Mouse (Mus musculus) splenic B cell, adult 2 months (primary cell): ENCODE measurements around the gene Creld2.

ENCODE experiments used
- DNase-seq: peaks from one replicate; pipeline ENCODE4 v3.0.0-alpha.2; 2011; ENCODE audit warnings: low read depth, low spot score
- H3K27me3 ChIP-seq: 2 replicates; pipeline ENCODE4 v1.6.1; 2012; ENCODE audit warnings: mild to moderate bottlenecking, low read length, moderate library complexity, mixed read lengths; ENCODE audit not compliant: control insufficient read depth, poor library complexity, insufficient read depth, severe bottlenecking
- H3K36me3 ChIP-seq: 2 replicates; pipeline ENCODE4 v1.6.1; 2012; ENCODE audit warnings: mild to moderate bottlenecking, low read length, moderate library complexity, mixed read lengths; ENCODE audit not compliant: control insufficient read depth, poor library complexity, insufficient read depth, severe bottlenecking

Gene Creld2

GRCm38 (mm10) chr15:88837977-88838376 is 18.5 kb downstream of the Creld2 start:
- Histone ChIP-seq H3K36me3 (no peaks in the 10 kb centered on the region), H3K27me3 (no peaks in the 10 kb centered on the region)
- no peak for DNase-seq

GRCm38 (mm10) chr15:88839271-88839670 is 19.8 kb downstream of the Creld2 start:
- DNase-seq: no peak
- Histone ChIP-seq H3K27me3 (no peaks in the 10 kb centered on the region), H3K36me3 (no peaks in the 10 kb centered on the region)

GRCm38 (mm10) chr15:88840126-88840525 is 20.7 kb downstream of the Creld2 start:
- no peaks in the 10 kb centered on the region for H3K27me3 ChIP-seq
- no peaks in the 10 kb centered on the region for H3K36me3 ChIP-seq
- DNase-seq: no peak

- no peak for DNase-seq
- Histone ChIP-seq H3K27me3 (no peaks in the 10 kb centered on the region), H3K36me3 (no peaks in the 10 kb centered on the region)
Measured at GRCm38 (mm10) chr15:88841160-88841559, 21.7 kb downstream of the Creld2 start.

GRCm38 (mm10) chr15:88841580-88842299 is 22.3 kb downstream of the Creld2 start:
- Histone ChIP-seq H3K27me3 (no peaks in the 10 kb centered on the region), H3K36me3 (no peaks in the 10 kb centered on the region)
- DNase-seq: no peak

GRCm38 (mm10) chr15:88842300-88842673 is 22.8 kb downstream of the Creld2 start:
- no peak for DNase-seq
- Histone ChIP-seq H3K27me3 (no peaks in the 10 kb centered on the region), H3K36me3 (no peaks in the 10 kb centered on the region)

- DNase-seq: no peak
- H3K27me3 ChIP-seq: no peaks in the 10 kb centered on the region
Measured at GRCm38 (mm10) chr15:88843486-88844097, 24.1 kb downstream of the Creld2 start.

GRCm38 (mm10) chr15:88844966-88845365 is 25.5 kb downstream of the Creld2 start:
- DNase-seq: no peak

More at GRCm38 (mm10) chr15:88843486-88844097, 24.1 kb downstream of the Creld2 start:
- no peaks in the 10 kb centered on the region for H3K36me3 ChIP-seq

GRCm38 (mm10) chr15:88848661-88849060 is 29.2 kb downstream of the Creld2 start:
- Histone ChIP-seq H3K27me3 (no peaks in the 10 kb centered on the region), H3K36me3 (no peaks in the 10 kb centered on the region)
- DNase-seq: no peak

More at GRCm38 (mm10) chr15:88844966-88845365, 25.5 kb downstream of the Creld2 start:
- Histone ChIP-seq H3K36me3 (no peaks in the 10 kb centered on the region), H3K27me3 (no peaks in the 10 kb centered on the region)

- DNase-seq: no peak
- no peaks in the 10 kb centered on the region for H3K27me3 ChIP-seq
- no peaks in the 10 kb centered on the region for H3K36me3 ChIP-seq
Measured at GRCm38 (mm10) chr15:88849621-88850020, 30.2 kb downstream of the Creld2 start.

- Histone ChIP-seq H3K27me3 (no peaks in the 10 kb centered on the region), H3K36me3 (no peaks in the 10 kb centered on the region)
- DNase-seq: no peak
Measured at GRCm38 (mm10) chr15:88850146-88850826, 30.8 kb downstream of the Creld2 start.

- no peak for DNase-seq
- H3K27me3 ChIP-seq: no peaks in the 10 kb centered on the region
- no peaks in the 10 kb centered on the region for H3K36me3 ChIP-seq
Measured at GRCm38 (mm10) chr15:88851076-88851475, 31.6 kb downstream of the Creld2 start.

GRCm38 (mm10) chr15:88851507-88852149 is 32.2 kb downstream of the Creld2 start:
- Histone ChIP-seq H3K27me3 (no peaks in the 10 kb centered on the region), H3K36me3 (no peaks in the 10 kb centered on the region)
- no peak for DNase-seq

- DNase-seq: no peak
- no peaks in the 10 kb centered on the region for H3K36me3 ChIP-seq
Measured at GRCm38 (mm10) chr15:88853106-88853505, 33.7 kb downstream of the Creld2 start.

More at GRCm38 (mm10) chr15:88853106-88853505, 33.7 kb downstream of the Creld2 start:
- no peaks in the 10 kb centered on the region for H3K27me3 ChIP-seq
